In the genomic region with DNA sequence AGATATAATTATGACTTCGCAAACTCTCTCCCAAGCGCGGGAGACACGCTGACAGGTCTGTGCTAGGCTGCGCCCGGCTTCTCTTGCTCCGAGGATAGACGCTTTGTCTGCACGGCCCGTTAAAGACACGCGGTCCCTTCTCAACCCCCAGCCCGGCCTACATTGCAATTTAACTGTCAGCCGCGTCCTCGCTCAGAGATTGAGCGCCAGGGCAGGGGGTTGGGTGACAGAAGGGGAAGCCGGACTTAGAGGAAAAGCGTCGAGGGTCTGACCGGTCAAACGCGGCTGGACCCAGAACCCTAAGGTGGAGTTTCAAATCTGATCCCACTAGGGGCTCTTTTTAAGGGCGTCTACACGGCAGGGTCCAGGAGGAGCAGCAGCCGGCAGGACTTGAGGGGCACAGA, we compare ENCODE assay signal across 10 mouse cellular contexts. TPM values are rescaled to one million over a fixed set of nuclear protein-coding genes. Genes with fewer than 3 reads are reported as not detected.
DNase-seq lines count a peak whose midpoint lies in the region; ATAC-seq lines count a peak whose summit lies in the region.
"Had no signal": no experiment of that assay in that cellular context is flagged by ENCODE, and none has a peak within 500 bp of the region (broad histone marks: within the 10 kb centered on the region; RNA-seq: fewer than 3 reads in every experiment).

No protein-coding gene starts in this region.

- peak overlapping the region; percentile 61 for H3K4me3 ChIP-seq in heart, embryonic 10.5 days
- H3K4me3 ChIP-seq in heart, embryonic 16.5 days (ENCODE audit: low read length): peak overlapping the region; percentile 30
- peak overlapping the region; percentile 23; the same call in 1 of the 2 replicates for H3K4me3 ChIP-seq in midbrain, embryonic 12.5 days

- H3K36me3 ChIP-seq in heart, embryonic 10.5 days: no peaks in the 10 kb centered on the region
- no peaks in the 10 kb centered on the region for H3K36me3 ChIP-seq in heart, embryonic 16.5 days (ENCODE audit: control insufficient read depth, insufficient read depth)
- H3K36me3 ChIP-seq in midbrain, embryonic 12.5 days: no peaks in the 10 kb centered on the region

- no peaks in the 10 kb centered on the region; the same call in 1 of the 2 replicates for H3K9me3 ChIP-seq in heart, embryonic 10.5 days
- peaks cover 5% of the 10 kb centered on the region for H3K9me3 ChIP-seq in heart, embryonic 16.5 days (replicated peaks; ENCODE audit: control insufficient read depth, low read length)
- 0 out of 2 replicates have a peak, but pooled peaks cover 4% of the 10 kb centered on the region for H3K9me3 ChIP-seq in midbrain, embryonic 12.5 days

- DNase-seq in heart, embryonic 10.5 days (ENCODE audit: low spot score): no peak
- no peak for DNase-seq in heart, postnatal 14 days
- peak; percentile 16 for DNase-seq in Muller cell, postnatal 12 days (ENCODE audit: inconsistent ontology term)
- no peak for DNase-seq in spleen, postnatal 4 days (ENCODE audit: low spot score in 2 of 2)
- no peak for DNase-seq in thymus, adult 18-20 months
- DNase-seq in ovary, adult 18-20 months (ENCODE audit: low spot score): no peak

- no peak overlapping the region for H3K9ac ChIP-seq in heart, embryonic 16.5 days (ENCODE audit: low read length)
- no peak overlapping the region for H3K9ac ChIP-seq in midbrain, embryonic 12.5 days (replicated peaks)
- H3K9ac ChIP-seq: liver, embryonic 14.5 days had no signal

- H3K27ac ChIP-seq in heart, embryonic 10.5 days: peak overlapping the region; percentile 84
- no peak overlapping the region for H3K27ac ChIP-seq in heart, embryonic 16.5 days (ENCODE audit: low read length)
- no peak overlapping the region for H3K27ac ChIP-seq in midbrain, embryonic 12.5 days (replicated peaks)
- H3K27ac ChIP-seq: liver, embryonic 14.5 days had no signal

- ATAC-seq in heart, embryonic 16.5 days (replicated peaks; ENCODE audit: extremely low read depth, insufficient read depth, low FRiP score): no peak
- ATAC-seq in midbrain, embryonic 12.5 days (ENCODE audit: low FRiP score, low read depth): no peak

- H3K27me3 ChIP-seq in heart, embryonic 10.5 days (ENCODE audit: insufficient read depth, poor library complexity, severe bottlenecking): peaks cover 69% of the 10 kb centered on the region
- peaks cover 57% of the 10 kb centered on the region for H3K27me3 ChIP-seq in heart, embryonic 16.5 days (ENCODE audit: control insufficient read depth, insufficient read depth, low read length)
- H3K27me3 ChIP-seq in midbrain, embryonic 12.5 days: peaks cover 71% of the 10 kb centered on the region

- H3K4me2 ChIP-seq in heart, embryonic 16.5 days (ENCODE audit: low read depth, low read length): peak overlapping the region; percentile 46
- peak overlapping the region; percentile 55 for H3K4me2 ChIP-seq in midbrain, embryonic 12.5 days (replicated peaks)

- under 1% methylated on average over 26 of the region's 26 CpGs for WGBS in heart, embryonic 10.5 days
- 4% methylated on average over 26 of the region's 26 CpGs for WGBS in heart, embryonic 16.5 days
- under 1% methylated on average over 26 of the region's 26 CpGs for WGBS in midbrain, embryonic 12.5 days

- intact Hi-C loops in heart, postnatal 14 days (cut with DNase I): no loop called here

- H3K4me1 ChIP-seq in heart, embryonic 10.5 days: peaks cover 53% of the 10 kb centered on the region
- H3K4me1 ChIP-seq in heart, embryonic 16.5 days (ENCODE audit: control insufficient read depth, insufficient read depth, low read length): peaks cover 21% of the 10 kb centered on the region
- peaks cover 51% of the 10 kb centered on the region for H3K4me1 ChIP-seq in midbrain, embryonic 12.5 days

RNA-seq across cellular contexts. Expression of a gene that starts 6.6 kb away (rescaled TPM):
- not detected in 2 replicates for polyA plus RNA-seq in heart, embryonic 10.5 days (2016; fragmentation: Nextera tagmentation; extraction: Ambion mirVana)
- not detected for total RNA-seq in heart, postnatal 14 days (2021)
- not detected in 2 replicates for polyA plus RNA-seq in heart, embryonic 16.5 days (2015; fragmentation: Nextera tagmentation; extraction: Ambion mirVana)
- not detected in 2 replicates for polyA plus RNA-seq in midbrain, embryonic 12.5 days (2016; fragmentation: Nextera tagmentation; extraction: Ambion mirVana)
- total RNA-seq: common myeloid progenitor, adult 5-6 weeks had no signal
- polyA plus RNA-seq: liver, embryonic 14.5 days had no signal

RNA-seq across cellular contexts. Expression of a gene that starts 50.3 kb away (rescaled TPM):
- not detected in 2 replicates for polyA plus RNA-seq in heart, embryonic 10.5 days (2016; fragmentation: Nextera tagmentation; extraction: Ambion mirVana)
- total RNA-seq in heart, postnatal 14 days (2021): not detected
- polyA plus RNA-seq in heart, embryonic 16.5 days (2015; fragmentation: Nextera tagmentation; extraction: Ambion mirVana): not detected in 2 replicates
- 0.09 TPM in 1 of 2 replicates, not detected in the other for polyA plus RNA-seq in midbrain, embryonic 12.5 days (2016; fragmentation: Nextera tagmentation; extraction: Ambion mirVana)

RNA-seq across cellular contexts. Expression of a gene that starts 57.6 kb away (rescaled TPM):
- not detected in 2 replicates for polyA plus RNA-seq in heart, embryonic 10.5 days (2016; fragmentation: Nextera tagmentation; extraction: Ambion mirVana)
- total RNA-seq in heart, postnatal 14 days (2021): not detected
- not detected in 2 replicates for polyA plus RNA-seq in heart, embryonic 16.5 days (2015; fragmentation: Nextera tagmentation; extraction: Ambion mirVana)
- polyA plus RNA-seq in midbrain, embryonic 12.5 days (2016; fragmentation: Nextera tagmentation; extraction: Ambion mirVana): not detected in 2 replicates
- total RNA-seq: common myeloid progenitor, adult 5-6 weeks had no signal
- polyA plus RNA-seq: liver, embryonic 14.5 days had no signal
